Comparison of ENCODE assay signal across 27 mouse cellular contexts in genomic region chr14:57127383-57127782, GRCm38 (mm10). TPM values are rescaled to one million over a fixed set of nuclear protein-coding genes. Genes with fewer than 3 reads are reported as not detected.
DNase-seq lines count a peak whose midpoint lies in the region; ATAC-seq and TF ChIP-seq lines count a peak whose summit lies in the region.
"Had no signal": no experiment of that assay in that cellular context is flagged by ENCODE, and none has a peak within 500 bp of the region (broad histone marks: within the 10 kb centered on the region; RNA-seq: fewer than 3 reads in every experiment).

No protein-coding gene starts in this region.

- H3K9me3 ChIP-seq in limb, embryonic 14.5 days (ENCODE audit: control insufficient read depth, low read length): no peaks in the 10 kb centered on the region
- H3K9me3 ChIP-seq in limb, embryonic 10.5 days (replicated peaks): no peaks in the 10 kb centered on the region
- H3K9me3 ChIP-seq in lung, postnatal 0 days (ENCODE audit: low read length): no peaks in the 10 kb centered on the region
- H3K9me3 ChIP-seq in intestine, embryonic 16.5 days (ENCODE audit: control insufficient read depth, low read length): no peaks in the 10 kb centered on the region
- H3K9me3 ChIP-seq in hindbrain, embryonic 11.5 days (ENCODE audit: control insufficient read depth, low read length): no peaks in the 10 kb centered on the region
- H3K9me3 ChIP-seq: embryonic facial prominence, embryonic 12.5 days; forebrain, embryonic 10.5 days; forebrain, embryonic 13.5 days; hindbrain, embryonic 13.5 days had no signal

- no peak overlapping the region for H3K4me3 ChIP-seq in limb, embryonic 14.5 days (replicated peaks; ENCODE audit: low read length)
- H3K4me3 ChIP-seq in limb, embryonic 10.5 days: no peak overlapping the region
- no peak overlapping the region for H3K4me3 ChIP-seq in lung, postnatal 0 days (ENCODE audit: low read depth, low read length)
- no peak overlapping the region for H3K4me3 ChIP-seq in intestine, embryonic 16.5 days (ENCODE audit: low read length)
- H3K4me3 ChIP-seq in hindbrain, embryonic 11.5 days (ENCODE audit: low read depth, low read length): no peak overlapping the region
- H3K4me3 ChIP-seq: embryonic facial prominence, embryonic 12.5 days; forebrain, embryonic 10.5 days; forebrain, embryonic 13.5 days; hindbrain, embryonic 13.5 days had no signal

- no peak overlapping the region for H3K9ac ChIP-seq in limb, embryonic 14.5 days (ENCODE audit: low read depth, low read length, severe bottlenecking)
- H3K9ac ChIP-seq in lung, postnatal 0 days (replicated peaks; ENCODE audit: low read depth): no peak overlapping the region
- H3K9ac ChIP-seq in intestine, embryonic 16.5 days (ENCODE audit: low read depth, low read length): no peak overlapping the region
- H3K9ac ChIP-seq in hindbrain, embryonic 11.5 days (ENCODE audit: low read depth, low read length): no peak overlapping the region
- H3K9ac ChIP-seq: embryonic facial prominence, embryonic 12.5 days; forebrain, embryonic 13.5 days; hindbrain, embryonic 13.5 days had no signal

- no peaks in the 10 kb centered on the region for H3K4me1 ChIP-seq in limb, embryonic 14.5 days (ENCODE audit: control insufficient read depth, insufficient read depth, low read length)
- peaks cover 18% of the 10 kb centered on the region for H3K4me1 ChIP-seq in limb, embryonic 10.5 days
- no peaks in the 10 kb centered on the region for H3K4me1 ChIP-seq in lung, postnatal 0 days (ENCODE audit: insufficient read depth, low read depth, low read length)
- H3K4me1 ChIP-seq in intestine, embryonic 16.5 days (ENCODE audit: control insufficient read depth, insufficient read depth, low read length): no peaks in the 10 kb centered on the region
- H3K4me1 ChIP-seq in hindbrain, embryonic 11.5 days (replicated peaks; ENCODE audit: control insufficient read depth, insufficient read depth, low read length): no peaks in the 10 kb centered on the region
- H3K4me1 ChIP-seq: forebrain, embryonic 13.5 days; hindbrain, embryonic 13.5 days had no signal

- TF ChIP-seq POLR2A in limb, embryonic 14.5 days (IDR thresholded peaks at IDR 0.05; ENCODE audit: borderline replicate concordance, extremely low read depth, insufficient read depth, insufficient read length): no peak

- no peak for TF ChIP-seq CTCF in lung, postnatal 0 days (IDR thresholded peaks at IDR 0.05)

- peak; percentile 45 for DNase-seq in limb, embryonic 14.5 days (ENCODE audit: low spot score)
- DNase-seq in limb, embryonic 10.5 days (ENCODE audit: low spot score): no peak
- peak; percentile 77 for DNase-seq in lung, postnatal 0 days (ENCODE audit: low spot score)
- DNase-seq in lung, postnatal 10 days: no peak
- peak; percentile 58 for DNase-seq in lung, postnatal 36 days
- DNase-seq in hindbrain, embryonic 11.5 days (ENCODE audit: low spot score): no peak
- DNase-seq in cerebellum, postnatal 4 days (ENCODE audit: low spot score in 2 of 2): no peak
- DNase-seq: adrenal gland, adult 2 months; adrenal gland, postnatal 14 days; cerebellum, adult 11 months; cerebellum, adult 2 months; cerebellum, adult 9-11 months; cerebellum, postnatal 36 days; gastrocnemius, postnatal 10 days; gastrocnemius, postnatal 36 days had no signal

- no peaks in the 10 kb centered on the region for H3K36me3 ChIP-seq in limb, embryonic 14.5 days (ENCODE audit: control insufficient read depth, insufficient read depth, low read length)
- no peaks in the 10 kb centered on the region for H3K36me3 ChIP-seq in limb, embryonic 10.5 days
- H3K36me3 ChIP-seq in lung, postnatal 0 days (ENCODE audit: insufficient read depth, low read length): no peaks in the 10 kb centered on the region
- H3K36me3 ChIP-seq in intestine, embryonic 16.5 days (ENCODE audit: control insufficient read depth, insufficient read depth, low read length): no peaks in the 10 kb centered on the region
- H3K36me3 ChIP-seq in hindbrain, embryonic 11.5 days (ENCODE audit: control insufficient read depth, insufficient read depth, low read length): no peaks in the 10 kb centered on the region
- H3K36me3 ChIP-seq: embryonic facial prominence, embryonic 12.5 days; forebrain, embryonic 10.5 days; hindbrain, embryonic 13.5 days had no signal

- peak; percentile 20; the same call in 1 of the 2 replicates for TF ChIP-seq EP300 in lung, postnatal 0 days (IDR thresholded peaks at IDR 0.05)

- peaks cover 12% of the 10 kb centered on the region for H3K27me3 ChIP-seq in limb, embryonic 14.5 days (ENCODE audit: control insufficient read depth, insufficient read depth, low read length)
- peaks cover 19% of the 10 kb centered on the region for H3K27me3 ChIP-seq in limb, embryonic 10.5 days (ENCODE audit: low read depth, poor library complexity, severe bottlenecking)
- H3K27me3 ChIP-seq in lung, postnatal 0 days (replicated peaks; ENCODE audit: insufficient read depth, low read length): no peaks in the 10 kb centered on the region
- H3K27me3 ChIP-seq in intestine, embryonic 16.5 days (replicated peaks; ENCODE audit: control insufficient read depth, insufficient read depth, low read length): no peaks in the 10 kb centered on the region; the same call in 1 of the 2 replicates
- peaks cover 5% of the 10 kb centered on the region for H3K27me3 ChIP-seq in hindbrain, embryonic 11.5 days (ENCODE audit: control insufficient read depth, insufficient read depth, low read length)

- WGBS in limb, embryonic 14.5 days: 43% methylated on average over 4 of the region's 4 CpGs
- WGBS in limb, embryonic 10.5 days: 71% methylated on average over 4 of the region's 4 CpGs
- 43% methylated on average over 4 of the region's 4 CpGs for WGBS in lung, postnatal 0 days
- WGBS in intestine, embryonic 16.5 days: 65% methylated on average over 4 of the region's 4 CpGs
- WGBS in hindbrain, embryonic 11.5 days: 74% methylated on average over 4 of the region's 4 CpGs

- no peak overlapping the region for H3K27ac ChIP-seq in limb, embryonic 14.5 days (replicated peaks; ENCODE audit: low read depth, low read length)
- H3K27ac ChIP-seq in limb, embryonic 10.5 days: no peak overlapping the region
- H3K27ac ChIP-seq in lung, postnatal 0 days (ENCODE audit: low read length): no peak overlapping the region
- no peak overlapping the region for H3K27ac ChIP-seq in intestine, embryonic 16.5 days (ENCODE audit: low read length)
- H3K27ac ChIP-seq in hindbrain, embryonic 11.5 days (ENCODE audit: low read depth, low read length): no peak overlapping the region
- H3K27ac ChIP-seq: embryonic facial prominence, embryonic 12.5 days; forebrain, embryonic 10.5 days; forebrain, embryonic 13.5 days; hindbrain, embryonic 13.5 days had no signal

- no peak overlapping the region for H3K4me2 ChIP-seq in limb, embryonic 14.5 days (replicated peaks; ENCODE audit: low read depth, low read length, severe bottlenecking)
- H3K4me2 ChIP-seq in lung, postnatal 0 days (replicated peaks; ENCODE audit: low read depth, low read length): no peak overlapping the region
- no peak overlapping the region for H3K4me2 ChIP-seq in intestine, embryonic 16.5 days (ENCODE audit: low read depth, low read length)
- no peak overlapping the region for H3K4me2 ChIP-seq in hindbrain, embryonic 11.5 days (replicated peaks; ENCODE audit: low read depth, low read length)
- H3K4me2 ChIP-seq: embryonic facial prominence, embryonic 12.5 days; forebrain, embryonic 13.5 days; heart, embryonic 11.5 days; hindbrain, embryonic 13.5 days had no signal

- ATAC-seq in limb, embryonic 14.5 days (ENCODE audit: low FRiP score, low read depth): peak; percentile 41; the same call in 1 of the 2 replicates
- peak; percentile 95 for ATAC-seq in lung, postnatal 0 days
- ATAC-seq in intestine, embryonic 16.5 days: peak; percentile 18; the same call in 1 of the 2 replicates
- no peak for ATAC-seq in hindbrain, embryonic 11.5 days (ENCODE audit: low FRiP score)
- ATAC-seq: CD4-positive, CD25-positive, alpha-beta regulatory T cell, adult 4 months; forebrain, embryonic 13.5 days; forebrain, embryonic 16.5 days; hindbrain, embryonic 16.5 days had no signal

RNA-seq across cellular contexts. Expression of gene Gjb6, which starts 6.0 kb away (rescaled TPM):
- polyA plus RNA-seq in limb, embryonic 14.5 days (2012; rRNA removed): 27.1 and 31.6 TPM in 2 replicates
- polyA plus RNA-seq in limb, embryonic 14.5 days (2014; fragmentation: Nextera tagmentation; extraction: Ambion mirVana): 59.9 and 62.0 TPM in 2 replicates
- 1.8 and 7.0 TPM in 2 replicates for polyA plus RNA-seq in limb, embryonic 10.5 days (2016; fragmentation: Nextera tagmentation; extraction: Ambion mirVana)
- 9.2 and 13.2 TPM in 2 replicates for polyA plus RNA-seq in lung, postnatal 0 days (2015; fragmentation: Nextera tagmentation; extraction: Ambion mirVana)
- polyA plus RNA-seq in intestine, embryonic 16.5 days (2015; fragmentation: Nextera tagmentation; extraction: Ambion mirVana): 0.10 and 0.20 TPM in 2 replicates
- polyA plus RNA-seq in hindbrain, embryonic 11.5 days (2014; fragmentation: Nextera tagmentation; extraction: Ambion mirVana): 5.8 and 6.5 TPM in 2 replicates
- polyA plus RNA-seq: adrenal gland, adult 2 months; C2C12; heart, embryonic 14.5 days; heart, postnatal 0 days had no signal

RNA-seq across cellular contexts. Expression of gene Gm4491, which starts 11.7 kb away (rescaled TPM):
- polyA plus RNA-seq in limb, embryonic 14.5 days (2012; rRNA removed): 0.04 TPM in 1 of 2 replicates, not detected in the other
- not detected in 2 replicates for polyA plus RNA-seq in limb, embryonic 14.5 days (2014; fragmentation: Nextera tagmentation; extraction: Ambion mirVana)
- polyA plus RNA-seq in limb, embryonic 10.5 days (2016; fragmentation: Nextera tagmentation; extraction: Ambion mirVana): not detected in 2 replicates
- polyA plus RNA-seq in lung, postnatal 0 days (2015; fragmentation: Nextera tagmentation; extraction: Ambion mirVana): not detected in 2 replicates
- not detected in 2 replicates for polyA plus RNA-seq in intestine, embryonic 16.5 days (2015; fragmentation: Nextera tagmentation; extraction: Ambion mirVana)
- polyA plus RNA-seq in hindbrain, embryonic 11.5 days (2014; fragmentation: Nextera tagmentation; extraction: Ambion mirVana): not detected in 2 replicates
- polyA plus RNA-seq: adrenal gland, adult 2 months; C2C12; embryonic facial prominence, embryonic 12.5 days; forebrain, embryonic 10.5 days; forebrain, embryonic 13.5 days; forebrain, embryonic 16.5 days; heart, embryonic 11.5 days; heart, embryonic 14.5 days; heart, postnatal 0 days; hindbrain, embryonic 13.5 days; hindbrain, embryonic 16.5 days had no signal

RNA-seq across cellular contexts. Expression of gene Gjb2, which starts 22.9 kb away (rescaled TPM):
- polyA plus RNA-seq in limb, embryonic 14.5 days (2012; rRNA removed): 33.6 and 39.1 TPM in 2 replicates
- polyA plus RNA-seq in limb, embryonic 14.5 days (2014; fragmentation: Nextera tagmentation; extraction: Ambion mirVana): 102 and 111 TPM in 2 replicates
- 11.9 and 35.0 TPM in 2 replicates for polyA plus RNA-seq in limb, embryonic 10.5 days (2016; fragmentation: Nextera tagmentation; extraction: Ambion mirVana)
- polyA plus RNA-seq in lung, postnatal 0 days (2015; fragmentation: Nextera tagmentation; extraction: Ambion mirVana): 1.1 and 1.4 TPM in 2 replicates
- polyA plus RNA-seq in intestine, embryonic 16.5 days (2015; fragmentation: Nextera tagmentation; extraction: Ambion mirVana): 8.3 and 9.0 TPM in 2 replicates
- 21.1 and 34.3 TPM in 2 replicates for polyA plus RNA-seq in hindbrain, embryonic 11.5 days (2014; fragmentation: Nextera tagmentation; extraction: Ambion mirVana)
- polyA plus RNA-seq: C2C12; heart, embryonic 14.5 days had no signal

Comparison
In these comparisons a context has a peak if more than half of its experiments do, and no peak if none do; other contexts are left out.
1. DNase-seq: peak in limb, embryonic 14.5 days (single experiment), lung, postnatal 0 days (single experiment) and lung, postnatal 36 days (single experiment); none in limb, embryonic 10.5 days (single experiment), lung, postnatal 10 days (single experiment), hindbrain, embryonic 11.5 days (single experiment) and cerebellum, postnatal 4 days (0 of 2).